Mouse (Mus musculus) T-helper 17 cell (primary cell): Measurements from ENCODE around the gene Slc25a3.

Source experiments
- in situ Hi-C, 2 experiments: fragments of 300-600 bp; cut with MboI, MseI; formaldehyde crosslinking; loops; 1 replicate in 1 of 2; 2 replicates in 1 of 2; pipeline ENCODE4 v1.15.1; 2025; ENCODE audit warnings: high pct_unique_total_duplicates in 2 of 2

Slc25a3 gene

DNA sequence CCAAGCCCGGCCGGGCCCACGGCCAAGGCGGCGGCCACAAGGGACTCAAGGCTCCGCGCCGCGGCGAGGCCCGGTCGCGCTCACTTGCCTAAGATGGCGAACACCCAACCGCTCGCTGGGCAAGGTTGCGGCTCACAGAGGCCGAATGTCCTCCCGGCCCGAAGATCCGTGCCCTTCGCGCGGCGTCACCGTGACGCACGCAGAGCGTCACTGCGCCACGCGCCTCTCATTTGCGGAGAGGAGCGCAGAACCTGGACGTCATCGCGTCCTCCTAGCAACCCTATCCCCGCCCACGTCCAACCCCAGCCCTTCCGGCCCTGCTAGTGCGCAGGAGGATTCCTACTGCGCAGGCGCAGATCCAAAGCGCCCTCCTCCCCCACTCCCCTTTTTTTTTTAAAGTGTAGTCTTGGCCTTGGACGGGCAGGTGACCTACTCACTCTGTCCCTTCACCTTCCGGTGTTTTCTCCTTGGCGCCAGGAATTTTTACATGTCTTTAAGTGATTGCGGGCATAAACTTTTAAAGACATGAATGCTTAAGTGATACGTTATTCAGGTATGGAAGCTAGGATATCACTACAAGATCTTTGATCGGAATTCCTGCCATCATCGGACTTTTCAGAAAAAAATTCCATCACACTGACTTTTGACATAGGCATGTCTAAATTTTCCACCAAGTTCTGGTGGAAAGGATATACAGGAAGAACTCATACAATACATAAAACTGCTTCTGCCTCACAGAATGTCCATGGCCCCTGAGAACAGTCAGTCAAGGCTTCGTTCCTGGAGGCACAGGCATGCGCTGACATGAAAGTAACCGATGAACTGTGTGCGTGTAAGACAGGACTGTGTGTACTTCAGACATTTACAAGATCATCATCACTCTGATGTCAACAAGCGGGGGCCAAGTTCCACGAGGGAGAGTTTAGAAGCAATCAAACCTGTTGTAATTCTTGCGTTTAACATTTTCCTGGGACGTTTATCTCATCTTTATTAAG lies at the start of gene Slc25a3:
Gene Slc25a3, minus strand, starts transcription at position 232 of the 995 bp plus-strand sequence.
- in situ Hi-C loops, result loop anchor here in 1 of 2 experiments (5.0 to 10.0 kb wide), 2 partner anchors 47 to 1439 kb away; partner anchors contain the start of gene Scyl2

GRCm38 (mm10) chr10:91172329-91173100 lies 48.7 kb upstream of the Slc25a3 start:
- in situ Hi-C loops, result no loop called here

GRCm38 (mm10) chr10:91171455-91172328 lies 47.8 kb upstream of the Slc25a3 start:
- in situ Hi-C loops, result no loop called here

- in situ Hi-C loops, result no loop called here
Measured at GRCm38 (mm10) chr10:91171041-91171440, 47.2 kb upstream of the Slc25a3 start.

- in situ Hi-C loops, result no loop called here
Measured at GRCm38 (mm10) chr10:91170143-91170941, 46.5 kb upstream of the Slc25a3 start.

- in situ Hi-C loops, result no loop called here
Measured at GRCm38 (mm10) chr10:91169414-91170065, 45.7 kb upstream of the Slc25a3 start.

DNA sequence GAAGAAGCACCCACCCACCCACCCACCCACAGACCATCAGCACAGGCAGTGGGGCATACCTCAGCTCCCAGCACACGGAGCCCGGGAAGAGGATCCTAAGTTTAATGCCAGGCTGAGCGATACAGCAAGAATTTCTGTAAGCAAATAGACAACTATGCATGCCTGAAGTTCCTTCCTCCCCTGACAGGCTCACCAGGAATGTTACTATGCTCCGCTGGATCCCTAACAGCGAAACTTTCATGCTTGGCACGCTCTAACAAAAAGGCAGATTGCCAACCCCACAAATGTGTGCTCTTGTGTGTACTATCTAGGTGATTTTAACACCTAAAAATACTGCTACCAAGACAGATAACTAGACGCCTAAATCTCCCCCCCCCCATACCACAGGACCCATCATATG lies 43.5 kb upstream of the Slc25a3 start:
- in situ Hi-C loops, result no loop called here

DNA sequence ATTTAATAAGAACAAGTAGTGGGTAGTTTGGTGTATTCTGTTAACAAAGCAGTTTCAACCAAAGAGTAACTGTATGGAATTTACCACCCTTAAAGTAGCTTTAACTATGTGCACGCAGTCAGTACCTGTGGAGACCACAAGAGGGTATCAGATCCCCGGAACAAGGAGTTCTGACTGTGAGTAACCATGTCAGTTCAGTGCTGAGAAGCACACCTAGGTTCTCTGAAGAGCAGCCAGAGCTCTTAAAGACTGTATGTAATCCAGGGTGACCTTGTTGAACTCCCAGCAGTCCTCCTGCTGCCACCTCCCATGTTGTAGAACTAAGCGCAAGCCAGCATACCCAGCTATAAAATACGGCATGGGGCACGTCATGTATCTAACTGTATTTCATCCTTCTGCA lies 43.0 kb upstream of the Slc25a3 start:
- in situ Hi-C loops, result no loop called here

GRCm38 (mm10) chr10:91165850-91166249 lies 42.0 kb upstream of the Slc25a3 start:
- in situ Hi-C loops, result no loop called here

DNA sequence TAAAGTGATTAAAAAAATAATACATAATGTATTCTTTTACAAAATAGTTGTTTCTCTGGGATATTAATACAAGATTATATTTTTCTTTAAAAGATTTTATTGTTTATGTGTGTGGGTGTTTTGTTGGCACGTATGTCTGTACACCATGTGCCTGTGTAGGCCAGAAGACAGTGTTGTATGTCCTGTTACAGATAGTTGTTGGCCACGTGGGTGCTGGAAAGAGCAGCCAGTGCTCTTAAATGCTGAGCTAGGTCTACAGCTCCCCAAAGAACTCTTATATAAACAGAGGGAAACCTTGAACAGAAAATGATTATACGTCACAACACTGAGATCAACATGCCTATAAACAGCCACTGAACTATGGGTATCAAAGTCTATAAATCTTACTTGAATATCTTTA lies 40.6 kb upstream of the Slc25a3 start:
- in situ Hi-C loops, result loop anchor here in 1 of 2 experiments (5.0 kb wide), 1 partner anchor 1417 kb away; no protein-coding TSS in a partner anchor

GRCm38 (mm10) chr10:91162511-91163163 lies 38.8 kb upstream of the Slc25a3 start:
- in situ Hi-C loops, result loop anchor here in 1 of 2 experiments (5.0 kb wide), 1 partner anchor 1415 kb away; no protein-coding TSS in a partner anchor

- in situ Hi-C loops, result loop anchor here in 1 of 2 experiments (5.0 kb wide), 1 partner anchor 1415 kb away; no protein-coding TSS in a partner anchor
Measured at GRCm38 (mm10) chr10:91162077-91162476, 38.2 kb upstream of the Slc25a3 start.

DNA sequence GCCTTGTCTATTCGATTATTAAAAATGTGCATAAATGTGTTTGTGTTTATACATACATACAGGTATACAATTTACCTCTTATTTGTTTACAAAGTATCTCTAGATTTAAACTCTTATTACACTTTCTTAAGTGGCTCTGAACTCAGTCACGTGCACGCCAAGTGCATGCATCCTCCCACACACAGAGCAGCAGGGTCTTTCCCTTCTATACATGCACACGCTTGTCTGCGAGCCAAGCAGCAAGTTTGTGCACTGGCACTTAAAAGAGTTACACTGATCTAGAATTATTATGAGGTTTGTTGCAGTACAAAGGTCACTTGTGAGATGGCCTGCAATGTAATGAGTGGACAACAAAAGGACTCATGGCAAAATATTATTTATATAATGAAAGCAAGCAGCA lies 37.1 kb upstream of the Slc25a3 start:
- in situ Hi-C loops, result loop anchor here in 1 of 2 experiments (5.0 kb wide), 1 partner anchor 1414 kb away; no protein-coding TSS in a partner anchor

- in situ Hi-C loops, result no loop called here
Measured at GRCm38 (mm10) chr10:91158442-91158841, 34.6 kb upstream of the Slc25a3 start.

DNA sequence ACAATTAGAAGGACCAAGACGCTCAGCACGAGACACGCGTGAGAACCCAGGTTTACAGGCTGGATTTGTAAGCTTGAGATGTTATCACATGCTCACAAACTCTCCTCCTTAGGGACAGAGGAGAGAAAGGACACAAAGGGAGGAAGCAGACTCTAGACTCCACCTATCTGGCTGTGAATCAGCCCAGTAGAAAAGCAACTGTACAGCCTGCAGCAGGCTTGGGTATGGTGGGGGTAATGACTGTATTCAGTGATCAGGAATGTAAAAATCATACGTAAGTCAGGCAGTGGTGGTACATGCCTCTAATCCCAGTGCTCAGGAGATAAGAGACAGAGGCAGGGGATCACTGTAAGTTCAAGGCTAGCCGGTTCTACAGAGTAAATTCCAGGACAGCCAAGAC lies 32.5 kb upstream of the Slc25a3 start:
- in situ Hi-C loops, result no loop called here

DNA sequence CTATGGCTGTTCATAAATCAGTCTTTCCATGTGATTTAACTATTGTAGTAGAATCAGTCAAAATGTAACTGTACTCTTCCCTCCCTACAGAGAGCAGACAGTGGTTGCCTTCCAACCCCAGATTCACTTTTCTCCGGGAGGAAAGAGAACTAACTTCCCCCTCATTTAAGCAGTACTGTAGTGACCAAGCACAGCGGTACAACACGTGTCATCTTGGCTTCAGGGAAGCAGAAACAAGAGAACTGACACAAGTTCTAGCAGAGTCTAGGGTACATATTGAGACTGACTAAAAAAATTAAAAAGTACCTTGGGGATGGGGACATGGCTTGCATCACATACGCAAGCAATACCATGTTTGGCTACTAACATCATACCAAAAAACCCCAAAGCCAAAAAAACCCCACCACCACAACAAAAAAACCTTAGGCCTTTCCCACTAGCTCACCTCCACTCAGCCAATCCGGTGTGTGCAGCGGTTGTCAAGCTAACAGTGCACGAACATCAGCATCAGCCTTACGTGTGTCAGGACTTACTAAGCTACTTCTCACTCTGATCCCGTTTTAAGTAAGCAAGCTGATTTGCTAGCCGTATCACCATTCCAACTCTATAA lies 30.1 kb upstream of the Slc25a3 start:
- in situ Hi-C loops, result loop anchor here in 1 of 2 experiments (5.0 kb wide), 1 partner anchor 37 kb away; no protein-coding TSS in a partner anchor

DNA sequence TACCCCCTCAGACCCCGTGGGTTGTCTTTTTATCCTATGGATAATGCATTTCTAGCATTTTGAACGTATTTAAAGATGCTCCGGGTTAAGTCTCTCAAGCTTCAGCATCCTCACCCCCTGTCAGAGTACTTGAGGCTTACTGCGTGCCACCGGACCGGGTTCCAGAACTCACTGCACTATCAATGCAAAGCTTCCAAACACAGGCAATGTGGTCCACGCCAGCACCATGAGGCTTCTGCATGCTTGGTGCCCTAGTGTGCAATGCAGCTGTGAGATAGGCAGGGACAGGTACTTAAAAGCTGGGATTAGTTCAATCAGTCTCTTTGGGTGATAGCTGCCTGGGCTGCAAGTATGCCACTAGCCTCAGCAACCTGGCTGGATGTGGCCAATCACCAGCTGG lies 21.6 kb upstream of the Slc25a3 start:
- in situ Hi-C loops, result loop anchor here in 1 of 2 experiments (10.0 kb wide), 1 partner anchor 71 kb away; no protein-coding TSS in a partner anchor
